Mouse (Mus musculus) frontal cortex, adult 2 months (tissue): ENCODE measurements around the gene Gm10428. TPM values are rescaled to one million over a fixed set of nuclear protein-coding genes. Genes with fewer than 3 reads are reported as not detected.
A peak's percentile ranks its signal among the peaks of the same experiment; 100 is the strongest.

ENCODE experiments used
- DNase-seq, 2 experiments: peaks; one replicate each; pipeline ENCODE4 v3.0.0; 2022; ENCODE audit warnings: low spot score in 1 of 2; ENCODE audit errors: extremely low spot score in 1 of 2
- polyA plus RNA-seq: library from polyadenylated mRNA; depleted of rRNA; stranded (reverse); fragments of >200 nt; gene quantifications from 2 replicates; pipeline ENCODE4 v1.2.3, GENCODE M21; 2012; rRNA removed

Gene Gm10428
- polyA plus RNA-seq, 1 experiment, result not detected

DNA sequence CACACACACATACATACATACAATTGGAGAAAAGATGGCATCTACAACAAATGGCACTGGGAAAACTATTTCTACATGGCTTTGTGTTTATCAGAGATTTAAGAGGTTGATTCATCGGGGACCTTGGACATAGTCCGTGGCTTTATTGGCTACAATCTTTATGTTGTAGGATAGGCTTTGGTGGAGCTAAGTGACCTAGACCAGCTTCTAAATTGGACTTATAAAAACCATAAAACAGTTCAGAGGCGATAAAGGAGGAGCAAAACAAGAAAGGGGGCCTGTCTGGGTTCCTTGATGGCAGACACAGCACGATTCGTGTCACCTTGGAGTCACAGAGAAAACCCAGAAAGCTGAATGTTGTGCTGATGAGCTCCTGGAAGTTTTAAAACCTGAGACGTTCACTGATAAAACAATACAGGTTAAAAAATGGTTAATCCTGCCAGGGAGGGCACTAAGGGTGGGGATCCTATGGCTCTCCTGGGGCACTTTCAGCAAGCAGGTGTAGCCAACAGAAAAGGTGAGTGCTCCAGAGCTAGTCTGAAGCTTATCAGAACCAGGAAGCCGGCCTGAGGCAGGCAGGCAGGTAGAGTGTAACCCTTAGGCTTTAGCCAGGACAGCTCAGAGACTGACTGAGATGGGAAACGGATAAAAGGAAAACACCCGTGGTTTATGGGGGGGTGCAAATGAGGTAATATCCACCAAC lies 8.0 kb downstream of the Gm10428 start:
- DNase-seq, result no peak

DNA sequence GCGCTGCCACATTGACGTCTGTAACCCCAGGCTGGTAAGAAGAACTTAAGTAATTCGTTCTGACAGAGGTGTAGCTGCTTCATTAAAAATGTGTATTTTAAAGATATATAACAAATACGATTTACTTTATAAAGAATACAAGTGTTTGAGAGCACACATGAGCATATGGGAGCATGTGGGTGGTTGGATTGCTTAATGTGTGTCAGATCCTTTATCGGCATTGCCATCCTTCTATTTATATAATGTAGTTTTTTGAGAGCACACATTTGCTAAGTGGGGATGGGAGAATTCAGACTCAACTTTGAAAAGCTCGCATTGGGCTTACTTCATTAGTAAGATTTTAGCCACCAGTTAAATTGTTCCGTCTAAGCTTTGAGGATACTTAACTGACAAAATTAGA lies 23.6 kb downstream of the Gm10428 start:
- peak in 1 of 2 experiments; percentile 46 for DNase-seq

DNA sequence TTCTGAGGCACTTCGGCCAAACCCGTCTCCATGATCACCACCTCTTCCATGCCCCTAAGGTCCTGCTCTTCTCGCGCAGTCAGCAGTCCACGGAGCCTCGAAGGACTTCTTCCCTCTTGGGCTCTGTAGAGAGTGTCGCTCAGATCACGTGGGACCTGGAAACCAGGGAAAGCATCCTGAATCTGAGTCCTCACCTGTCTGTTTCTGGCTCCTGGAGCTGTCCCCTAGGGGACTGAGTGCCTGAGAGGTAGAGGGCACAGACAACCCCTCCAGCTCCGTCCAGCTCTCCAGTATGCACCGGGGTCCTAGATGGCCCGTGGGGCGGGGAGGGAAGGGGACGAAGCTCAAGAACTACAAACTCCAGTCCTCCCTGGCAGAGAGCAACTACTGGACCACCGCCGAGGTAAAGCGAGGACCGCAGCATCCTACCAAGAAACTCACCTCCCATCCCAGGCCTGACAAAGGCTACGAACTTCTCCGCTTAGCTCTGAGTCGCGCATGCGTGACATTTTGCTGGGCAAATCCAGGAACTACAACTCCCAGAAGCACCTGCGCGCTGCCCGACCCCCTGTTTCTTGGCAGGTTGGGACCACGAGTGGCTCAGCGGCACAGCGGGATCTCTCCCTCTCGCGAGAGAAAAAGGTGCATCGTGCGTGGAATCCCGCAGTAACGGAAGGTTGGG lies 36.2 kb downstream of the Gm10428 start, which contains the start of gene Zfp286:
Gene Zfp286, minus strand, starts transcription at position 528 of the 682 bp plus-strand sequence.
- DNase-seq, result peak; percentile 89 to 94

DNA sequence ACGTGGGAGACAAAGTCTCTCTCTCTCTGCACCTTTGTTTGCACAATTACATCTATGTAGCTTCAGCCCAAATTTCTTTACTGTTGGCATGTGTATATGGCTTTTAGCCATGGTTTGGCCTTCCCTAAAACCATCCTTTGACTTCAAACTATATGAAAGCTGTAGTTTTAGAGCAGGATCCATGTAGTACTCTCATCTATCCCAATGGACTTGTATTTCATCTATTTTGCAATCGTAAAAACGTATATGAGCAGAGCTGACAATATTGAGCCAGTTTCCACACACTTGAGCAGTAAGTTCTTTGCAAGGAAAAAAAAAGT lies 36.7 kb downstream of the Gm10428 start:
- no peak for DNase-seq

Other genes with a start within 250 kb of the Gm10428 start
- 61.0 and 66.1 TPM in 2 replicates for gene Cenpv, start 213.8 kb upstream of the Gm10428 start, polyA plus RNA-seq
- gene Ubb, start 201.9 kb upstream of the Gm10428 start, polyA plus RNA-seq, result 3,321 and 3,429 TPM in 2 replicates
- 16.8 TPM in 2 replicates for gene Trpv2, start 178.6 kb upstream of the Gm10428 start, polyA plus RNA-seq
- gene Lrrc75a, start 104.6 kb upstream of the Gm10428 start, polyA plus RNA-seq, result 19.9 and 23.7 TPM in 2 replicates
- gene Mmgt2, start 104.4 kb upstream of the Gm10428 start, polyA plus RNA-seq, result 44.4 TPM in 2 replicates
- 12.0 and 12.3 TPM in 2 replicates for gene Zfp287, start 21.2 kb upstream of the Gm10428 start, polyA plus RNA-seq
- 16.1 and 20.5 TPM in 2 replicates for gene Zfp286, start 36.4 kb downstream of the Gm10428 start, polyA plus RNA-seq
- gene Trim16, start 67.1 kb downstream of the Gm10428 start, polyA plus RNA-seq, result 1.8 and 2.2 TPM in 2 replicates
- 0.55 and 0.66 TPM in 2 replicates for gene Fbxw10, start 94.0 kb downstream of the Gm10428 start, polyA plus RNA-seq
- 32.7 and 35.9 TPM in 2 replicates for gene Tvp23b, start 126.4 kb downstream of the Gm10428 start, polyA plus RNA-seq
- gene Cdrt4, start 198.1 kb downstream of the Gm10428 start, polyA plus RNA-seq, result 0.40 and 0.48 TPM in 2 replicates